ENCODE assay signal across 8 mouse cellular contexts in the genomic region with DNA sequence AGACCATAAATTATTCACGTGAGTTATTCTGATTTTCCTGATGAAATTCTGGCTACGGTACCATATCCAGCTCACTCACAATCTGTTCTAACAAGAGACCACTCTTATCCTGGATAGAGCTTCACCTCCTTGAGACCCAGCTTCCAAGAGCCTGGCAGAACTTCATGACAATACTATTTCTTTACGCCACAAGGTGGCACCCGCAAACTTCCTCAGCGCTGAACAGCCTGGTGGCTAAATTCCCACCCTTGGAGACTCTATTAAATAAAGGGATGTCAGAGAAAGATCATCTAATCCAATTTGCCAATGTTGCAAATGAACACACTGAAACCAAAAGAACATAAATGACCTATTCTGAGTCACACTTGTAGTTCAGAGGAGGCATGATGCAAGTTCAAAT. TPM values are rescaled to one million over a fixed set of nuclear protein-coding genes. Genes with fewer than 3 reads are reported as not detected.
DNase-seq lines count a peak whose midpoint lies in the region; ATAC-seq lines count a peak whose summit lies in the region.

No protein-coding gene starts in this region.

- H3K4me2 ChIP-seq in midbrain, embryonic 13.5 days (replicated peaks), result no peak overlapping the region

- DNase-seq in midbrain, embryonic 10.5 days (ENCODE audit: low spot score), result peak; percentile 35
- DNase-seq in adrenal gland, adult (ENCODE audit: inconsistent age in 2 of 2, low spot score in 1 of 2), result peak; percentile 72 to 92
- DNase-seq in embryo, embryonic 11 days, result peak; percentile 76
- DNase-seq in left cerebral cortex, postnatal 36 days (ENCODE audit: low spot score in 2 of 2), result peak; percentile 26 to 57
- DNase-seq in retina, embryonic 14.5 days (ENCODE audit: low spot score), result peak; percentile 85
- DNase-seq in spleen, postnatal 36 days (ENCODE audit: low spot score in 2 of 2), result no peak

- H3K36me3 ChIP-seq in midbrain, embryonic 10.5 days, result no peaks in the 10 kb centered on the region
- H3K36me3 ChIP-seq in midbrain, embryonic 13.5 days, result no peaks in the 10 kb centered on the region

- 11% methylated on average over 5 of the region's 5 CpGs for WGBS in midbrain, embryonic 10.5 days
- WGBS in midbrain, embryonic 13.5 days, result 15% methylated on average over 5 of the region's 5 CpGs

- H3K4me1 ChIP-seq in midbrain, embryonic 10.5 days, result no peaks in the 10 kb centered on the region
- H3K4me1 ChIP-seq in midbrain, embryonic 13.5 days (replicated peaks), result no peaks in the 10 kb centered on the region

- no peaks in the 10 kb centered on the region for H3K9me3 ChIP-seq in midbrain, embryonic 10.5 days (replicated peaks)
- H3K9me3 ChIP-seq in midbrain, embryonic 13.5 days, result no peaks in the 10 kb centered on the region

- H3K27me3 ChIP-seq in midbrain, embryonic 10.5 days (ENCODE audit: low read depth, poor library complexity, severe bottlenecking), result no peaks in the 10 kb centered on the region
- no peaks in the 10 kb centered on the region for H3K27me3 ChIP-seq in midbrain, embryonic 13.5 days

- H3K4me3 ChIP-seq in midbrain, embryonic 10.5 days, result no peak overlapping the region
- no peak overlapping the region for H3K4me3 ChIP-seq in midbrain, embryonic 13.5 days (replicated peaks)

- H3K9ac ChIP-seq in midbrain, embryonic 13.5 days (replicated peaks), result no peak overlapping the region

- ATAC-seq in midbrain, embryonic 13.5 days, result no peak
- 0 out of 4 replicates have a peak, but pooled peaks have one; percentile 32 to 48 for ATAC-seq in hematopoietic stem cell, adult 5-6 weeks (replicated peaks in 1 of 2; ENCODE audit: insufficient read depth in 1 of 2, low FRiP score in 2 of 2, low TSS enrichment in 1 of 2, low read depth in 1 of 2, poor library complexity in 2 of 2, severe bottlenecking in 2 of 2)

- intact Hi-C loops in left cerebral cortex, postnatal 36 days (cut with DNase I), result loop anchor here (2.0 kb wide), 1 partner anchor 69 kb away; no protein-coding TSS in a partner anchor

- H3K27ac ChIP-seq in midbrain, embryonic 10.5 days (replicated peaks), result no peak overlapping the region
- H3K27ac ChIP-seq in midbrain, embryonic 13.5 days, result no peak overlapping the region

RNA-seq across cellular contexts. Expression of gene Yes1, which starts 22.8 kb away (rescaled TPM):
- polyA plus RNA-seq in midbrain, embryonic 10.5 days (2016; fragmentation: Nextera tagmentation; extraction: Ambion mirVana), result 28.0 and 28.5 TPM in 2 replicates
- 19.8 and 21.5 TPM in 2 replicates for polyA plus RNA-seq in midbrain, embryonic 13.5 days (2015; fragmentation: Nextera tagmentation; extraction: Ambion mirVana)
- total RNA-seq in hematopoietic stem cell, adult 5-6 weeks (2017), result 15.7 and 15.8 TPM in 2 replicates
- total RNA-seq in left cerebral cortex, postnatal 36 days (2021), result 10 to 100 TPM; 11.8 to 13.5 TPM

Comparison
In these comparisons a context has a peak if more than half of its experiments do, and no peak if none do; other contexts are left out.
1. DNase-seq: peak in midbrain, embryonic 10.5 days (single experiment), adrenal gland, adult (2 of 2), embryo, embryonic 11 days (single experiment), left cerebral cortex, postnatal 36 days (2 of 2) and retina, embryonic 14.5 days (single experiment); none in spleen, postnatal 36 days (0 of 2).